Mouse (Mus musculus): Measurements from ENCODE around the gene Scn2b. TPM values are rescaled to one million over a fixed set of nuclear protein-coding genes. Genes with fewer than 3 reads are reported as not detected.

Gene Scn2b
- polyA plus RNA-seq, 1 experiment from 2014 or later = 3.8 TPM

DNA sequence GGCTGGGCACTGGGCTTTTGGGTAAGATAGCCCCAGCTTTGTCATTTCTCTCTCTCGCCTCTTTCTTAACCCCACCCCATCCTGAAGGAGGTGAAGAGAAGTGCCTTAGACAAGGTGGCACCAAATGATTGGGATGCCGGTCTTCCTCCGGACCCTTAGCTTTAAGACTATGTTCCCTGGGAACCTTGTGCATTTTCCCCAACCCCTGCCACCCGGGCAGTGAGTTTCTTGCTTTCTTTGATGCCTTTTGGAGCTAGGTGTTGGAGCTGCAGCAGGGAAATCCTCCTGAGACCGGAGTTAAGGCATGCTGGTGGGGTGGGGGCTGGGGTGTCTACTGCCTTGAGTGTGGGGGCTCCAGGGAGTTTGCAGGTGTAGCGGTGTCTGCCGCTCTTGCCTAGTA is 21.5 kb downstream of the Scn2b start:
- H3K4me2 ChIP-seq (ENCODE audit: low read length) = peak overlapping the region; percentile 88
- WGBS = 3% methylated on average over 7 of the region's 7 CpGs
- no peaks in the 10 kb centered on the region for H3K9me3 ChIP-seq (ENCODE audit: control insufficient read depth, low read length)
- ATAC-seq (replicated peaks; ENCODE audit: low FRiP score, low TSS enrichment, low read depth) = 0 out of 2 replicates have a peak, but pooled peaks have one; percentile 6
- H3K9ac ChIP-seq (ENCODE audit: low read length) = no peak overlapping the region
- no peak overlapping the region for H3K27ac ChIP-seq (ENCODE audit: low read depth)
- no peak for DNase-seq (ENCODE audit: low spot score)
- H3K36me3 ChIP-seq (ENCODE audit: control insufficient read depth, insufficient read depth, low read length) = no peaks in the 10 kb centered on the region
- 0 out of 2 replicates have a peak, but pooled peaks cover 9% of the 10 kb centered on the region for H3K4me1 ChIP-seq (replicated peaks; ENCODE audit: control insufficient read depth, insufficient read depth, low read length)
- H3K4me3 ChIP-seq (ENCODE audit: low read depth, low read length) = peak overlapping the region; percentile 47
- H3K27me3 ChIP-seq (replicated peaks; ENCODE audit: control insufficient read depth, insufficient read depth, low read length) = peaks cover 60% of the 10 kb centered on the region

DNA sequence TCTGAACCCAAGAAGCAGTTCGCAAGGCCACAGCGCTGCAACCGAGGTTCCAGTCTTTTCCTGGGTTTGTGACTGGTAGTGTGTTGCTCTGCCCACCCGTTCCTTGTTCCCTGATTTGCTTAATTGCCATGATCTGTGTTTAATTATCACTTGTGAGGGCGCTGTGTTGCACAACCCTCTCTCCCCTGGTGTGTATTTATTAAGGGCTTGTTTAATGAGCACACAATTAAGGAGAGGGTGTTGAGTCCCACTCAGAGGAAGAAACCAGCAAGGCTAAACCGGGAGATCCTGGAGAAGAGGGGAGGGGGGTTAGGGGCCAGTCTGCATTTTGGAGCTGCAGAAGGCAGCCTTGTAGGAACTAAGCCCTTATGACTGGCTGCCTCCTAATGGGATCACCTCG is 23.4 kb downstream of the Scn2b start:
- Histone ChIP-seq H3K36me3 (ENCODE audit: control insufficient read depth, insufficient read depth, low read length) (no peaks in the 10 kb centered on the region), H3K9ac (ENCODE audit: low read length) (no peak overlapping the region), H3K27ac (ENCODE audit: low read depth) (no peak overlapping the region), H3K4me3 (ENCODE audit: low read depth, low read length) (no peak overlapping the region), H3K4me2 (ENCODE audit: low read length) (no peak overlapping the region), H3K4me1 (replicated peaks; ENCODE audit: control insufficient read depth, insufficient read depth, low read length) (0 out of 2 replicates have a peak, but pooled peaks cover 9% of the 10 kb centered on the region), H3K27me3 (replicated peaks; ENCODE audit: control insufficient read depth, insufficient read depth, low read length) (peaks cover 76% of the 10 kb centered on the region), H3K9me3 (ENCODE audit: control insufficient read depth, low read length) (no peaks in the 10 kb centered on the region)
- ATAC-seq (replicated peaks; ENCODE audit: low FRiP score, low TSS enrichment, low read depth) (no peak), DNase-seq (ENCODE audit: low spot score) (no peak)
- 67% methylated on average over 7 of the region's 7 CpGs for WGBS

DNA sequence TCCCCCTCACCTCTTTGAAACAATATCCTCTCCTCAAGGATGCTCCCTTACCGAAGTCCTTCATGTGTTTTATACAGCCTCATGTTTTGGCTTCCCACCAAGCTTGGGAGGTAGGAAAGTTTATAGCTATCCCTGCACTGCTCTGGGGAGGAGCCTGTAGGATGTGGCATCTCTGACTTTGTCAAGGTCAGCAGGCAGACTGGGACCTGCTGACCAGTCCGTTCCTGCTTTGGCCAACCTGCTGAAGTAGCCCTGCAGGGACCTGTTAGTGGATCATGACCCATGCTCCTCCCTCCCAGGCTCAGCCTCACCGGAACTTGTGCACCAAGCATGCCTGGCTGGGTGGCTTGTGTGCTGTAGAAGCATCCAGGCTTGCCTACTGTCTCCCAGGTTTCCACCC is 25.1 kb downstream of the Scn2b start:
- H3K4me2 ChIP-seq (ENCODE audit: low read length) = no peak overlapping the region
- 49% methylated on average over 3 of the region's 3 CpGs for WGBS
- no peak overlapping the region for H3K9ac ChIP-seq (ENCODE audit: low read length)
- DNase-seq (ENCODE audit: low spot score) (no peak), ATAC-seq (replicated peaks; ENCODE audit: low FRiP score, low TSS enrichment, low read depth) (no peak)
- 0 out of 2 replicates have a peak, but pooled peaks cover 9% of the 10 kb centered on the region for H3K4me1 ChIP-seq (replicated peaks; ENCODE audit: control insufficient read depth, insufficient read depth, low read length)
- no peak overlapping the region for H3K4me3 ChIP-seq (ENCODE audit: low read depth, low read length)
- no peaks in the 10 kb centered on the region for H3K9me3 ChIP-seq (ENCODE audit: control insufficient read depth, low read length)
- no peaks in the 10 kb centered on the region for H3K36me3 ChIP-seq (ENCODE audit: control insufficient read depth, insufficient read depth, low read length)
- no peak overlapping the region for H3K27ac ChIP-seq (ENCODE audit: low read depth)
- H3K27me3 ChIP-seq (replicated peaks; ENCODE audit: control insufficient read depth, insufficient read depth, low read length) = peaks cover 67% of the 10 kb centered on the region

DNA sequence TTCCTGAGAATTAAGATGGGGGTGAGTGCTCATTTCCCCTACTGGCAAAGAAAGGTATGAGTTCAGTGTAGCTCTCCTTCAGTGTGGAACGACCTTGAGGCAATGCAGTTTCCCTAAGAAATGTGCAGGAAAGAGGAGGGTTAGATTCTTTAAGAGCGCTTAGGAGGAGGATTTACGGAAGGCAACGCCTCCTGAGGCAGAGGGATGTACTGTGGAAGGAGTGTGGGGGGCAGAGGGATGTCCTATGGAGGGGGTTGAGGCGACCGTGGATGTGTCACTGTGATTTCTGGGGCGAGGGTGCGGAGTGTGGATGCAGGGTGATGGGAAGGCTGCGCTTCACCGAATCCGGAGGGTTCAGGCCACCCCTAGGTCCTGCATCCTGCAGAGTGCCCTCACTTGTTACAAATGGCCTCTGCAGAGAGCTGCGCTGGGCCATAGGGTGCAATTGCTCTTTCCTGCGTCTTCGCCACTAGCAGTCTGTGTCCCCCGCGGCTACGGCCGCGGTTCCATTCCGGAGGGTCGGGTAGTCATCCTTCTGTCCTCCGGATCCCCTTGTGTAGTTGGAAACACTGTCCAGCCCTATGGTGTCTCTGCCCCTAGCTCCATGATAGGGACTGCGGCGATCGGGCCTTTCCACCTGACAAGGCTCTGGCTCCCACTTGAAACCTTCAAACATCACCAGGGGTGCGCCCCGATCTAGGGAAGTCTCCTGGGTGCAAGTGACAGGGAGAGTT is 28.1 kb downstream of the Scn2b start:
- Histone ChIP-seq H3K4me2 (ENCODE audit: low read length) (peak overlapping the region; percentile 58), H3K9me3 (ENCODE audit: control insufficient read depth, low read length) (no peaks in the 10 kb centered on the region), H3K9ac (ENCODE audit: low read length) (no peak overlapping the region), H3K4me3 (ENCODE audit: low read depth, low read length) (peak overlapping the region; percentile 27), H3K27me3 (replicated peaks; ENCODE audit: control insufficient read depth, insufficient read depth, low read length) (peaks cover 39% of the 10 kb centered on the region), H3K36me3 (ENCODE audit: control insufficient read depth, insufficient read depth, low read length) (no peaks in the 10 kb centered on the region), H3K4me1 (replicated peaks; ENCODE audit: control insufficient read depth, insufficient read depth, low read length) (no peaks in the 10 kb centered on the region), H3K27ac (ENCODE audit: low read depth) (no peak overlapping the region)
- peak; percentile 47; the same call in 1 of the 2 replicates for ATAC-seq (replicated peaks; ENCODE audit: low FRiP score, low TSS enrichment, low read depth)
- no peak for DNase-seq (ENCODE audit: low spot score)
- WGBS = 4% methylated on average over 27 of the region's 27 CpGs

DNA sequence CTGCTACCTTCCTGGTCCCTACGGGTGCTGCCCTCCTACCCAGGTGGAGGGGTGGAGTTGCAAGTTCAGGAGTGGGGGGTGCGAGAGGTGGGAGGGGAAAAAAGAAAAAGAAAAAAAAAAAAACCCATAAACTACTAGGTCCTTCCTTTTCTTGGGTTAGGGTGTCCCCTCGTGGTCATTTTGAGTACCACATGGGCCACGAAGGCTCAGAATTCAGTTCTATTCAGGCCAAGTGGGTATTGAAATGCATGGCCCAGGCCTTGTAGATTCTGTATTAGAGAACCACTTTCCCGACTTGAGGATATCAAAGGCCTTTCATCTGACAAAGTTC is 28.6 kb downstream of the Scn2b start:
- DNase-seq (ENCODE audit: low spot score) (peak; percentile 91), ATAC-seq (replicated peaks; ENCODE audit: low FRiP score, low TSS enrichment, low read depth) (no peak)
- Histone ChIP-seq H3K4me3 (ENCODE audit: low read depth, low read length) (peak overlapping the region; percentile 27), H3K9ac (ENCODE audit: low read length) (no peak overlapping the region), H3K36me3 (ENCODE audit: control insufficient read depth, insufficient read depth, low read length) (no peaks in the 10 kb centered on the region), H3K27ac (ENCODE audit: low read depth) (no peak overlapping the region), H3K27me3 (replicated peaks; ENCODE audit: control insufficient read depth, insufficient read depth, low read length) (peaks cover 34% of the 10 kb centered on the region), H3K4me1 (replicated peaks; ENCODE audit: control insufficient read depth, insufficient read depth, low read length) (no peaks in the 10 kb centered on the region), H3K9me3 (ENCODE audit: control insufficient read depth, low read length) (no peaks in the 10 kb centered on the region), H3K4me2 (ENCODE audit: low read length) (peak overlapping the region; percentile 58)
- WGBS = 0% methylated on average over 5 of the region's 5 CpGs

DNA sequence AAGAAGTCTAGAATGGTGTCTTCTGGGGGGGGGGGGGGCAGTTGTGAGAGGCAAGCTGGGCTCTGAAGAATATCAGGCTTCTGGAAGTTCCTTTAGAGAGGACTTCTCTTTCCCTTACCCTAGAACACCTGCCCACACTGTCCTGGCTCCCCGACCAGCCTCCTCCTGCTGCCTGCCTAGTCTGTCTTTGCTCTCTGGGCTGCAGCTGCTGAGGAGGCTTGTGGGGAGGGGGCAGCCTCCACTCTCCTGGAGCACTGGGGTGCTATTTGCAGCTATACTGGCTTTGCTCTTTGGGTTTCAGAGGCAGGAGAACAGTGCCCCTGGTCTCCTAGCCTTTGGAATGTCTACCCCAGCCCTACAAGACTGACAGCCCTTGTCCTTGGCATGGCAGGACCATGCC is 33.4 kb downstream of the Scn2b start:
- peaks cover 2% of the 10 kb centered on the region for H3K27me3 ChIP-seq (replicated peaks; ENCODE audit: control insufficient read depth, insufficient read depth, low read length)
- no peak overlapping the region for H3K4me3 ChIP-seq (ENCODE audit: low read depth, low read length)
- no peaks in the 10 kb centered on the region for H3K9me3 ChIP-seq (ENCODE audit: control insufficient read depth, low read length)
- 69% methylated on average over 1 of the region's 1 CpGs for WGBS
- DNase-seq (ENCODE audit: low spot score) (no peak), ATAC-seq (replicated peaks; ENCODE audit: low FRiP score, low TSS enrichment, low read depth) (no peak)
- H3K4me2 ChIP-seq (ENCODE audit: low read length) = no peak overlapping the region
- no peaks in the 10 kb centered on the region for H3K4me1 ChIP-seq (replicated peaks; ENCODE audit: control insufficient read depth, insufficient read depth, low read length)
- H3K27ac ChIP-seq (ENCODE audit: low read depth) = no peak overlapping the region
- no peak overlapping the region for H3K9ac ChIP-seq (ENCODE audit: low read length)
- H3K36me3 ChIP-seq (ENCODE audit: control insufficient read depth, insufficient read depth, low read length) = no peaks in the 10 kb centered on the region

DNA sequence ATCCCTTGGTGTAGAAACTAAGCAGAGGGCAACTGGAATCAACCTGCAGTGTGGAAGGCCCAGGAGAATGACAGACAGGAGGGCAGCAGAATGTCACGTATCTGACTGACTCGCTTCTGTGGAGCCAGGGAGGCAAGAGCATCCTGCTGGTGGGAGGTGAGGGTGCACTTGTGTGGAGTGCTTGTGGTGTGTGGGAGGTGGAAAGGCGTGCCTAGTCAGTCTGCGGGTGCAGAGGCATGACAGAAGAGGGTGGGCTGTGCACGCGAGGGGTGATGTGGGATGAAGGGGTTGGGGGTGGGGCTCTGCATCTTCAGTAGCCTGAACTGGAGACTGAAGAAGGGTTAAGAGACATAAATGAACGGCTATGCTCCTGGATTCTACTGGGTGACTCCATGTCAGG is 35.8 kb downstream of the Scn2b start:
- no peak overlapping the region for H3K9ac ChIP-seq (ENCODE audit: low read length)
- ATAC-seq (replicated peaks; ENCODE audit: low FRiP score, low TSS enrichment, low read depth) (no peak), DNase-seq (ENCODE audit: low spot score) (no peak)
- WGBS = 66% methylated on average over 7 of the region's 7 CpGs
- H3K27ac ChIP-seq (ENCODE audit: low read depth) = no peak overlapping the region
- no peaks in the 10 kb centered on the region for H3K36me3 ChIP-seq (ENCODE audit: control insufficient read depth, insufficient read depth, low read length)
- no peaks in the 10 kb centered on the region; the same call in 1 of the 2 replicates for H3K27me3 ChIP-seq (replicated peaks; ENCODE audit: control insufficient read depth, insufficient read depth, low read length)
- H3K4me2 ChIP-seq (ENCODE audit: low read length) = no peak overlapping the region
- no peaks in the 10 kb centered on the region for H3K4me1 ChIP-seq (replicated peaks; ENCODE audit: control insufficient read depth, insufficient read depth, low read length)
- no peaks in the 10 kb centered on the region for H3K9me3 ChIP-seq (ENCODE audit: control insufficient read depth, low read length)
- H3K4me3 ChIP-seq (ENCODE audit: low read depth, low read length) = no peak overlapping the region

DNA sequence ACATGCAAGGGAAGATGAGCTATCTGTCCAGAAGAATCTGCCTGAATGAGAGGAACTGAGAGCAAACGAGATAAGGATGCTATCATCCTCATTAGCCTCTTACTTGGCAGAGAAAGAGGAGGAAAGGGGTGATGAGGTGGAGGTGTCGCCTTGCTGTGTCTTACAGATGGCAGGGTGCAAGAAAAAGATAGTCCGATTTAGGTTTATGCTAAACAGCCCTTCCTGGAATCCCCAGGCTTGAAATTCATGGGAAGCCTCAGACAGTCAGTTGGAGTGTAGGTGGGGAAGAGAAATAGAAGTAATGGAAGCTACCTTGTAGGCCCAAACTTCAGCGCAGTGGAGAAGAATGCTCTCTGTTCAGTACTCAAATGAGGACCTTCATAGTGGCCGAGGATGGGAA is 50.3 kb downstream of the Scn2b start:
- DNase-seq (ENCODE audit: low spot score) = no peak
- H3K27me3 ChIP-seq (replicated peaks; ENCODE audit: control insufficient read depth, insufficient read depth, low read length) = no peaks in the 10 kb centered on the region
- no peak for ATAC-seq (replicated peaks; ENCODE audit: low FRiP score, low TSS enrichment, low read depth)
- H3K36me3 ChIP-seq (ENCODE audit: control insufficient read depth, insufficient read depth, low read length) = no peaks in the 10 kb centered on the region
- no peak overlapping the region for H3K4me3 ChIP-seq (ENCODE audit: low read depth, low read length)
- WGBS = 79% methylated on average over 5 of the region's 5 CpGs
- H3K27ac ChIP-seq (ENCODE audit: low read depth) = no peak overlapping the region
- H3K4me2 ChIP-seq (ENCODE audit: low read length) = no peak overlapping the region
- H3K9ac ChIP-seq (ENCODE audit: low read length) = no peak overlapping the region
- H3K9me3 ChIP-seq (ENCODE audit: control insufficient read depth, low read length) = 0 out of 2 replicates have a peak, but pooled peaks cover 2% of the 10 kb centered on the region
- no peaks in the 10 kb centered on the region for H3K4me1 ChIP-seq (replicated peaks; ENCODE audit: control insufficient read depth, insufficient read depth, low read length)

DNA sequence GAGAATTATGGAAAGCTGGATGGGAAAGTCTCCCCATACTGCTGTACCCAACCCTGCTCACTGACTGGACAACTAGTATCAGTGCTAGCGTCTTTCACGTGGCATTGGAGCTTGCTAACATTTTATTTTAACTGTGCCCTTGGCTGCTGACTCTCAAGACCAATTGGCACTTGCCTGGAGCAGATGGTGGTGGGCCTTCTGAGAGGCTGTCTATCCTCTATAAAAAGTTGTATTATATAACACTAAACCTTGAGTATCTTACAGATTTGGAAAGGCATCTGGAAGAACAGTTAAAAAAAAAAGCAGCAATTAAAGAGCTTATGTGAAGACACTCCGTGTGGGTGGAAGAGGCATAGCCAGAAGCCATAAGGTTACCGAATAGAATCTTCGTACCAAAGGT is 52.6 kb downstream of the Scn2b start:
- no peak overlapping the region for H3K4me2 ChIP-seq (ENCODE audit: low read length)
- 93% methylated on average over 5 of the region's 5 CpGs for WGBS
- no peak for ATAC-seq (replicated peaks; ENCODE audit: low FRiP score, low TSS enrichment, low read depth)

More for the DNA sequence above, 52.6 kb downstream of the Scn2b start:
- Histone ChIP-seq H3K27ac (ENCODE audit: low read depth) (no peak overlapping the region), H3K9me3 (ENCODE audit: control insufficient read depth, low read length) (0 out of 2 replicates have a peak, but pooled peaks cover 2% of the 10 kb centered on the region), H3K9ac (ENCODE audit: low read length) (no peak overlapping the region), H3K4me1 (replicated peaks; ENCODE audit: control insufficient read depth, insufficient read depth, low read length) (no peaks in the 10 kb centered on the region), H3K4me3 (ENCODE audit: low read depth, low read length) (no peak overlapping the region), H3K36me3 (ENCODE audit: control insufficient read depth, insufficient read depth, low read length) (no peaks in the 10 kb centered on the region), H3K27me3 (replicated peaks; ENCODE audit: control insufficient read depth, insufficient read depth, low read length) (no peaks in the 10 kb centered on the region)
- no peak for DNase-seq (ENCODE audit: low spot score)

Data from intestine, embryonic 14.5 days (tissue).